Mouse (Mus musculus) liver, embryonic 15.5 days (tissue): ENCODE results near the gene Rag2. TPM values are rescaled to one million over a fixed set of nuclear protein-coding genes. Genes with fewer than 3 reads are reported as not detected.

Source experiments
- ATAC-seq: fragments of 200-750 bp; cut with Nextera tagmentation; 2 replicates; pipeline ENCODE4 v1.8.0; 2017; ENCODE audit warnings: moderate number of reproducible peaks, mild to moderate bottlenecking, moderate library complexity; ENCODE audit not compliant: insufficient read depth
- H3K27ac ChIP-seq: fragments of 300-500 bp; sonication (generic); replicated peaks from 2 replicates; pipeline ENCODE4 v1.5.1; 2015; ENCODE audit warnings: mild to moderate bottlenecking, inconsistent platforms
- H3K27me3 ChIP-seq: fragments of 300-500 bp; sonication (generic); 2 replicates; pipeline ENCODE4 v1.6.1; 2015; ENCODE audit warnings: mild to moderate bottlenecking, inconsistent platforms
- H3K36me3 ChIP-seq: fragments of 300-500 bp; sonication (generic); replicated peaks from 2 replicates; pipeline ENCODE4 v1.6.1; 2015; ENCODE audit warnings: moderate library complexity, mild to moderate bottlenecking, inconsistent platforms
- H3K4me1 ChIP-seq: fragments of 300-500 bp; sonication (generic); replicated peaks from 2 replicates; pipeline ENCODE4 v1.6.1; 2015; ENCODE audit warnings: inconsistent platforms
- H3K4me2 ChIP-seq: fragments of 300-500 bp; sonication (generic); 2 replicates; pipeline ENCODE4 v1.6.1; 2015; ENCODE audit warnings: moderate library complexity, mild to moderate bottlenecking, inconsistent platforms
- H3K4me3 ChIP-seq: fragments of 300-500 bp; sonication (generic); replicated peaks from 2 replicates; pipeline ENCODE4 v1.5.1; 2015; ENCODE audit warnings: mild to moderate bottlenecking, inconsistent platforms
- H3K9ac ChIP-seq: fragments of 300-500 bp; sonication (generic); 2 replicates; pipeline ENCODE4 v1.6.1; 2015; ENCODE audit warnings: moderate library complexity, mild to moderate bottlenecking, inconsistent platforms
- H3K9me3 ChIP-seq: fragments of 300-500 bp; sonication (generic); replicated peaks from 2 replicates; pipeline ENCODE4 v1.6.1; 2016; ENCODE audit warnings: inconsistent platforms
- WGBS: fragments of 180-500 bp; shearing (Covaris S2); methylation state at CpG from one replicate; pipeline ENCODE4 v1.1.7; 2015; ENCODE audit warnings: mixed read lengths; ENCODE audit not compliant: insufficient replicate concordance; 5-methylcytosine and 5-hydroxymethylcytosine counted together
- polyA plus RNA-seq: library from polyadenylated mRNA; unstranded; fragments of >200 nt; fragmentation: Nextera tagmentation; extraction: Ambion mirVana; gene quantifications from 2 replicates; pipeline ENCODE4 v1.2.1, GENCODE M21; 2015

Gene Rag2
- 0.56 and 0.62 TPM in 2 replicates for polyA plus RNA-seq

DNA sequence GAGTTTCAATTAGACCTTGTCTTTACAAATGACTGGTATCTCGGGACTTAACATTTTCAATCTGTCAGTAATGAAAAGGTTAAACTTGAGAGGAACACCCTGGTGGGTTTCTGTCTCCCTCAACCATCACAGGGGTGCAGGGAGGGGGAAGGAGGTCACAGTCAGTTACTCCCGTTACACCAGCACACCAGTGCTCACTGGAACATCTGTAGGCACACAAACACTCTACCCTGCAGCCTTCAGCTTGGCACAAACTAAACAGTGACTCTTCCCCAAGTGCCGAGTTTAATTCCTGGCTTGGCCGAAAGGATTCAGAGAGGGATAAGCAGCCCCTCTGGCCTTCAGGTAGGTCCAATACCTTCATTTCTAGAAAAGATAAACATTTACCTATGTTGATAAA lies at the start of gene Rag2:
Gene Rag2 (plus strand): TSS at position 193 of the 400 bp plus-strand sequence.
- no peaks in the 10 kb centered on the region for H3K36me3 ChIP-seq
- no peak within 1 kb of the TSS for H3K4me2 ChIP-seq
- H3K4me3 ChIP-seq, result no peak within 1 kb of the TSS
- peaks cover 8% of the 10 kb centered on the region; the same call in 1 of the 2 replicates for H3K4me1 ChIP-seq
- 38% methylated on average over 4 of the region's 4 CpGs for WGBS
- no peak for ATAC-seq
- no peaks in the 10 kb centered on the region for H3K27me3 ChIP-seq
- no peak within 1 kb of the TSS for H3K27ac ChIP-seq
- H3K9me3 ChIP-seq, result no peaks in the 10 kb centered on the region
- H3K9ac ChIP-seq, result no peak within 1 kb of the TSS

DNA sequence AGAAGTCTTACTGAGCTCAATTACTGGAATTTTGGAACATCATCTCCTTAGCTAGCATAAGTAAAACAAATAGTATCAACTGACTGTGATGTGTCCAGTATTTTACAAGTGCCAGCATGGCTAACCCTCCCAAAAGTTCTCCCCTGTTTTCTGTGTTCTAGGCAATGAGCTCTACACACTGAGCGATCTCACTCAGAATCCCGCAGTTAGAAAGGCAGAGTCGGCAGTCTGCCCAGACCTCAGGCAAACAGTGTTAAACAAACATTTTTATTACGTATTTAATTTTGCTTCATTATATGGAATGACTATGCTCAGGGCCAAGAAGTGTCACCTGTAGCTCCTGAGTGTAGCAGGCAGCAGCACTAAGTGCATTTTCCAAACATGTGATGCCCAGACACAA lies 47.3 kb upstream of the Rag2 start:
- no peaks in the 10 kb centered on the region for H3K4me1 ChIP-seq
- H3K27me3 ChIP-seq, result no peaks in the 10 kb centered on the region
- WGBS, result 85% methylated on average over 4 of the region's 4 CpGs
- H3K36me3 ChIP-seq, result no peaks in the 10 kb centered on the region
- no peak for ATAC-seq
- no peak overlapping the region for H3K9ac ChIP-seq
- H3K4me2 ChIP-seq, result no peak overlapping the region
- H3K9me3 ChIP-seq, result no peaks in the 10 kb centered on the region
- H3K27ac ChIP-seq, result no peak overlapping the region
- H3K4me3 ChIP-seq, result no peak overlapping the region

DNA sequence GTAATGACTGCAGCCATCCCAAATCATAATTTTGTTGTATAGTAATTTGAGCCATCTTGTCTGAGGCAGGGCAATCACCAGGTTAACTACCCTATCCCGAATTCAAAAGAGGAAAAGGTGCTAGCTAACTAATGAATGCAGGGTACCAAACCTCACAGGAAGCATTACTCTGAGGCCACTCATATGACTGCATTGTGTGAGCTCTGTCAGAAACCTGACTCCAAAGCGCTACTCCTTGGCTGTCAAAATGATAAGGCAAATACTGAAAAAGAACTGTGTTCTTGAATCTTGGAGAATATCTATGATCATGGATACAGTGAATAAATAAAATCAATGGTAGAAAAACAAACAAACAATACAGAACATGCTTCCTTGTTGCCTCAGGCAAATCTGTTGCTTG lies 44.5 kb upstream of the Rag2 start:
- Histone ChIP-seq H3K4me3 (no peak overlapping the region), H3K36me3 (no peaks in the 10 kb centered on the region), H3K9me3 (no peaks in the 10 kb centered on the region), H3K9ac (no peak overlapping the region), H3K4me1 (no peaks in the 10 kb centered on the region), H3K27ac (no peak overlapping the region), H3K27me3 (no peaks in the 10 kb centered on the region), H3K4me2 (no peak overlapping the region)
- ATAC-seq, result no peak
- WGBS, result 58% methylated on average over 2 of the region's 2 CpGs

DNA sequence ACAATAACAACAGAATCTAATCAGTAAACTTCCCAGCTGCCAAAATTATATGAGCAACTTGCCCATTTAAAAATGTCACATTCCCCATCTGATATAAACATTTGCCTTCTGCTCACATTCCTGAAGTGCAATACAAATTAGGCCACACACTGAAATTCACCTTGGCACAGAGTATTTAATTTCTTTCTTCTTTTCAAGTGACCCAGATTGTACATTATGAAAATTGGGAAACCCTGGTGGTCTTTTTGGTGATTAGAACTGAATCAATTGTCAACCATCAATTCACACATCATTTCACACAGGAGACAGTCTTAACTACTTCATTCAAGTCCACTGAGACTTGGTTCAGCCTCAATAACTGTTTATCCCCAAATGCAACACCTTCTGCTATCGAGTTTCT lies 44.1 kb upstream of the Rag2 start:
- no peak for ATAC-seq

GRCm38 (mm10) chr2:101580977-101581376 lies 43.5 kb upstream of the Rag2 start:
- H3K9me3 ChIP-seq, result no peaks in the 10 kb centered on the region
- no peaks in the 10 kb centered on the region for H3K36me3 ChIP-seq
- 41% methylated on average over 3 of the region's 3 CpGs for WGBS
- no peak overlapping the region for H3K27ac ChIP-seq
- H3K27me3 ChIP-seq, result no peaks in the 10 kb centered on the region
- H3K4me2 ChIP-seq, result no peak overlapping the region
- no peak overlapping the region for H3K4me3 ChIP-seq
- H3K9ac ChIP-seq, result no peak overlapping the region
- H3K4me1 ChIP-seq, result no peaks in the 10 kb centered on the region
- no peak for ATAC-seq

More for the DNA sequence above, 44.1 kb upstream of the Rag2 start:
- H3K4me3 ChIP-seq, result no peak overlapping the region
- no peaks in the 10 kb centered on the region for H3K27me3 ChIP-seq
- no peaks in the 10 kb centered on the region for H3K4me1 ChIP-seq
- no peaks in the 10 kb centered on the region for H3K9me3 ChIP-seq
- H3K27ac ChIP-seq, result no peak overlapping the region
- H3K9ac ChIP-seq, result no peak overlapping the region
- H3K36me3 ChIP-seq, result no peaks in the 10 kb centered on the region
- 47% methylated on average over 1 of the region's 1 CpGs for WGBS
- H3K4me2 ChIP-seq, result no peak overlapping the region

DNA sequence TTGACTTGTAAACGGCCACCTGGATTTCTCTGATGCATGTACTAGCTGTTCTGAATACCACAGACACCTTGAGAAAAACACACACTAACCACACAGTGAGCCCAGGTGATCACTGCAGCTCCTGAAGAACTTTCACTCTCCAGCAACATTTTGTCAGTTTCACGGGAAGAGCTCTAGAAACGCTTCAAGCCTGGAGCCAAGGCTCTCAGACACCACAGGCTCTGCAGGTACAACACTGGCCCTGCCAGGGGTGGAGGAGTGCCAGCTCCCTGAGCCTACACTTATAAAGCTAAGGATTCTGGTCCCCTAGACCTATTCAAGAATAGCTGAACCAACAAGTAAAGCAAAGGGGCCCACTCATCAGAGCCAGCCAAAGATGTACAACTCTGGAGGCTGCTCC lies 43.1 kb upstream of the Rag2 start:
- Histone ChIP-seq H3K4me1 (no peaks in the 10 kb centered on the region), H3K9ac (no peak overlapping the region), H3K4me2 (no peak overlapping the region), H3K9me3 (no peaks in the 10 kb centered on the region), H3K36me3 (no peaks in the 10 kb centered on the region), H3K27me3 (no peaks in the 10 kb centered on the region), H3K4me3 (no peak overlapping the region), H3K27ac (no peak overlapping the region)
- WGBS, result 56% methylated on average over 3 of the region's 3 CpGs
- no peak for ATAC-seq

GRCm38 (mm10) chr2:101591356-101591755 lies 33.2 kb upstream of the Rag2 start:
- Histone ChIP-seq H3K36me3 (no peaks in the 10 kb centered on the region), H3K27me3 (no peaks in the 10 kb centered on the region), H3K4me3 (no peak overlapping the region), H3K27ac (no peak overlapping the region), H3K9me3 (no peaks in the 10 kb centered on the region), H3K4me1 (no peaks in the 10 kb centered on the region), H3K4me2 (no peak overlapping the region), H3K9ac (no peak overlapping the region)
- 68% methylated on average over 8 of the region's 8 CpGs for WGBS
- ATAC-seq, result no peak

DNA sequence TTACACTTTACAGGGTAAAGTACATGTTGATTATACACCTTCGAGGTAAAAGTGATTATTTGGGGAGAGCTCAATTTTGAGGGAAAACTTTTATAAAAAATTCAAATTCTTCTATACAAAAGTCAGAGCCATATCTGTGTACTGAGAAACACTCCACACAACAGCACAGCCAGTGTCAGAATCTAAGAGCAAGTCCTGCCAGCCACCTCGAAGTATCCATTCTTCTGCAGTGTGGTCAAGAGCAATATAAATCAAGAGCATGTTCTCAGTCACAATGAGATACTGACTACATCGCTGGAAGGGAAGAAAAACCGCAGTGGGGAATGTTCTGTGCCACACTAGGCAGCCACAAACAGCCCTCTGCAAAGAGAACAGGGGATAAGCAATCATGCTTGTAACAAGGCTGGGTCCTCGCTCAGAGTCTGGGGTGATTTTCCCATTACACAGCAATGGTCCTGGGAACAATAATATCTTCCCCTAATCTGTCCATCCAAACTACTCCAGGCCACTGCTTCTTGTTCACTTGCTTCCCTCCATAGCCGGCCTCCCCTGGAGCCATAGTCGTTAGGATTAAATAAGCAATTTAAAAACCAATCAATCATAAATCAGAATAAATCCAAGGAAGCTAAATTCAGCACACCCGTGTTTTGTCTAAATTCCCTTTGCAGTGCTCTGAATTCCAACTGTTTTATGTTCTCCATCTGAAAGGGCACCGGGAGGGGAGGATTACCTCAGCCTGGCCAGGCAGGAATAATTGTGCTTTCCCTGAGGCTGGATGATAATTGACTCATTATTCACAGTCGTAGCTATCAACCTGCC lies 32.3 kb upstream of the Rag2 start:
- H3K9me3 ChIP-seq, result no peaks in the 10 kb centered on the region
- WGBS, result 50% methylated on average over 10 of the region's 10 CpGs
- no peaks in the 10 kb centered on the region for H3K27me3 ChIP-seq
- H3K4me3 ChIP-seq, result no peak overlapping the region
- no peak overlapping the region for H3K9ac ChIP-seq
- H3K36me3 ChIP-seq, result no peaks in the 10 kb centered on the region
- no peak overlapping the region for H3K27ac ChIP-seq
- H3K4me1 ChIP-seq, result no peaks in the 10 kb centered on the region
- no peak for ATAC-seq
- H3K4me2 ChIP-seq, result no peak overlapping the region

GRCm38 (mm10) chr2:101592886-101593285 lies 31.6 kb upstream of the Rag2 start:
- no peaks in the 10 kb centered on the region for H3K4me1 ChIP-seq
- no peak overlapping the region for H3K9ac ChIP-seq
- no peaks in the 10 kb centered on the region for H3K36me3 ChIP-seq
- WGBS, result 67% methylated on average over 8 of the region's 8 CpGs
- no peak overlapping the region for H3K4me3 ChIP-seq
- H3K27ac ChIP-seq, result no peak overlapping the region
- H3K27me3 ChIP-seq, result no peaks in the 10 kb centered on the region
- H3K4me2 ChIP-seq, result no peak overlapping the region
- no peaks in the 10 kb centered on the region for H3K9me3 ChIP-seq
- ATAC-seq, result no peak

- Histone ChIP-seq H3K4me2 (no peak overlapping the region), H3K27me3 (no peaks in the 10 kb centered on the region), H3K4me1 (no peaks in the 10 kb centered on the region), H3K4me3 (no peak overlapping the region), H3K9me3 (no peaks in the 10 kb centered on the region), H3K36me3 (no peaks in the 10 kb centered on the region), H3K9ac (no peak overlapping the region), H3K27ac (no peak overlapping the region)
- ATAC-seq, result no peak
- WGBS, result 59% methylated on average over 5 of the region's 5 CpGs
Observed at GRCm38 (mm10) chr2:101594681-101595080, 29.8 kb upstream of the Rag2 start.

DNA sequence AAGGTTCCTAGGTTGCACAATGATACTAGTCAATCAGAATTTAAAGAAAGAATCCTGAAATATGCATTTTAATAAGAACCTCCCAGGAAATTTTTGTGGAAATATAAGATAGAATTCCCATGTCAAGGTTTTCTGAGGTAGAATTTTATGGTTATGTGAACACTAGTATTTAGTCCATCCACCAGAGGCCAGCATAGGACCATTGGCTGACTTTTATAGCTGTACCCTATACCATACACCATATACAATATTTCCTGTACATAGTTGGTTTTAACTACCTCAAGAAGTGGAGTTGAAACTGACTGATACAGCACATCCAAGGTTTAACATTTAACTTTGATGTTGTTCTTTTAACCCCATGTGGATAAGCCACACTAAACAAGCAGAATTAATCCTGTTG lies 27.3 kb upstream of the Rag2 start:
- Histone ChIP-seq H3K9ac (no peak overlapping the region), H3K36me3 (no peaks in the 10 kb centered on the region), H3K9me3 (no peaks in the 10 kb centered on the region), H3K4me2 (no peak overlapping the region), H3K27me3 (no peaks in the 10 kb centered on the region), H3K4me3 (no peak overlapping the region), H3K4me1 (no peaks in the 10 kb centered on the region), H3K27ac (no peak overlapping the region)
- no peak for ATAC-seq
